Mouse (Mus musculus) kidney, adult 2 months (tissue): Measurements from ENCODE around the gene Gm6614.

Experiments
- CTCF ChIP-seq: fragments of 200-500 bp; conservative IDR thresholded peaks from 2 replicates; pipeline ENCODE4 v1.5.1; 2011; ENCODE audit warnings: low read depth, mild to moderate bottlenecking, control low read depth, low read length, moderate library complexity, mixed read lengths; ENCODE audit not compliant: insufficient read depth, insufficient read length
- POLR2A ChIP-seq: fragments of 200-500 bp; IDR thresholded peaks from one replicate; pipeline ENCODE4 v1.6.1; 2011; ENCODE audit warnings: low read depth, low read length, control low read depth

- TF ChIP-seq CTCF (no peak), POLR2A (no peak)
Observed at GRCm38 (mm10) chr6:142011364-142011955, at the start of gene Gm6614.
